Comparison of ENCODE assay signal across 9 mouse cellular contexts in the genomic region with DNA sequence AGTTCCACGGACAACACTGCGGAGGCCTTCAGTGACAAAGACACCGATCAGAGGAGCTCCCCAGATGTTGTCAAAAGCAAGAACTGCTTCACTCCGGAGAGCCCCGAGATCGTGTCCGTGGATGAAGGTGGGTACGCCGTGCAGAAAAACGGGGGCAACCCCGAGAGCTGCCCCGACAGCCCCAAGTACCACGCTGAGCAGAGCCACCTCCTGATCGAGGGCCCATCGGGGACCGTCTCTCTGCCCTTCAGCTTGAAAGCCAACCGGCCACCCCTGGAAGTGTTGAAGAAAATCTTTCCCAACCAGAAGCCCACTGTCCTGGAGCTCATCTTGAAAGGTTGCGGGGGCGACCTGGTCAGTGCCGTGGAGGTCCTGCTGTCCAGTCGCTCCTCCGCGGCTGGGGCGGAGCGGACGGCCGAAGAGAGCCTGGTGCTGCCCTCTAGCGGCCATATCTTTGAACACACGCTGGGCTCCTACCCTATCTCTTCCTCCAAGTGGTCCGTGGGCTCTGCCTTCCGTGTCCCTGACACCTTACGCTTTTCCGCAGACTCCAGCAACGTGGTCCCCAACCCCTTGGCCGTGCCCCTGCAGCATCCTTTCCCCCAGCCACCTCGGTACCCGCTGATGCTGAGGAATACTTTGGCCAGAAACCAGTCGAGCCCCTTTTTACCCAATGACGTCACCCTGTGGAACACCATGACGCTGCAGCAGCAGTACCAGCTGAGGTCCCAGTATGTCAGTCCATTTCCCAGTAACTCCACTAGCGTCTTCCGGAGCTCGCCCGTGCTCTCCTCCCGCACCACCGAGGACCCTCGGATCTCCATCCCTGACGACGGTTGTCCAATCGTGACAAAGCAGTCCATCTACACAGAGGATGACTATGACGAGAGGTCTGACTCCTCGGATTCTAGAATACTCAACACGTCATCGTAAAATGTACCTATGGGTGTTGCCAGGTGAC. TPM values are rescaled to one million over a fixed set of nuclear protein-coding genes. Genes with fewer than 3 reads are reported as not detected.
DNase-seq lines count a peak whose midpoint lies in the region; ATAC-seq and TF ChIP-seq lines count a peak whose summit lies in the region.
"Had no signal": no experiment of that assay in that cellular context is flagged by ENCODE, and none has a peak within 500 bp of the region (broad histone marks: within the 10 kb centered on the region; RNA-seq: fewer than 3 reads in every experiment).

No protein-coding gene starts in this region.

- no peaks in the 10 kb centered on the region for H3K36me3 ChIP-seq in heart, postnatal 0 days (replicated peaks; ENCODE audit: control insufficient read depth, insufficient read depth, low read length)
- H3K36me3 ChIP-seq in liver, postnatal 0 days (replicated peaks; ENCODE audit: insufficient read depth, low read length) = no peaks in the 10 kb centered on the region
- no peaks in the 10 kb centered on the region for H3K36me3 ChIP-seq in neural tube, embryonic 11.5 days (ENCODE audit: control insufficient read depth, insufficient read depth, low read length)
- H3K36me3 ChIP-seq in stomach, embryonic 16.5 days (ENCODE audit: control insufficient read depth, insufficient read depth, low read length) = no peaks in the 10 kb centered on the region

- peak; percentile 12 for DNase-seq in ovary, adult 18-20 months (ENCODE audit: low spot score)
- DNase-seq in ovary, postnatal 10 days (ENCODE audit: low spot score) = no peak
- no peak for DNase-seq in heart, postnatal 0 days (ENCODE audit: low spot score)
- DNase-seq in kidney, postnatal 25 days = peak; percentile 69 to 82
- peak; percentile 79 for DNase-seq in liver, postnatal 0 days
- DNase-seq in neural tube, embryonic 11.5 days (ENCODE audit: low spot score) = peak; percentile 82

- no peaks in the 10 kb centered on the region for H3K9me3 ChIP-seq in heart, postnatal 0 days (replicated peaks; ENCODE audit: control insufficient read depth, low read length)
- no peaks in the 10 kb centered on the region for H3K9me3 ChIP-seq in liver, postnatal 0 days (ENCODE audit: low read length)
- H3K9me3 ChIP-seq in neural tube, embryonic 11.5 days (ENCODE audit: control insufficient read depth, low read length) = no peaks in the 10 kb centered on the region
- H3K9me3 ChIP-seq in stomach, embryonic 16.5 days (replicated peaks; ENCODE audit: control insufficient read depth, low read length) = no peaks in the 10 kb centered on the region

- WGBS in heart, postnatal 0 days = 34% methylated on average over 54 of the region's 54 CpGs
- 29% methylated on average over 54 of the region's 54 CpGs for WGBS in liver, postnatal 0 days (ENCODE audit: insufficient replicate concordance)
- 30% methylated on average over 54 of the region's 54 CpGs for WGBS in neural tube, embryonic 11.5 days
- WGBS in stomach, embryonic 16.5 days = 31% methylated on average over 54 of the region's 54 CpGs

- peak; percentile 66 for TF ChIP-seq CTCF in heart, postnatal 0 days (IDR thresholded peaks at IDR 0.05; ENCODE audit: low read depth)
- TF ChIP-seq CTCF in liver, postnatal 0 days (IDR thresholded peaks at IDR 0.05; ENCODE audit: low read depth) = peak; percentile 80

- peak overlapping the region; percentile 47 for H3K4me2 ChIP-seq in heart, postnatal 0 days (ENCODE audit: low read depth, low read length)
- H3K4me2 ChIP-seq in liver, postnatal 0 days (ENCODE audit: low read depth, low read length) = peak overlapping the region; percentile 67
- H3K4me2 ChIP-seq in neural tube, embryonic 11.5 days (ENCODE audit: low read depth) = peak overlapping the region; percentile 38
- peak overlapping the region; percentile 57 for H3K4me2 ChIP-seq in stomach, embryonic 16.5 days (ENCODE audit: low read depth, low read length)

- no peak for TF ChIP-seq EP300 in heart, postnatal 0 days (IDR thresholded peaks at IDR 0.05; ENCODE audit: low read depth)
- TF ChIP-seq EP300 in liver, postnatal 0 days (IDR thresholded peaks at IDR 0.05; ENCODE audit: low read depth) = no peak

- H3K4me1 ChIP-seq in heart, postnatal 0 days (ENCODE audit: control insufficient read depth, insufficient read depth) = no peaks in the 10 kb centered on the region
- peaks cover 5% of the 10 kb centered on the region; the same call in 1 of the 2 replicates for H3K4me1 ChIP-seq in liver, postnatal 0 days (ENCODE audit: insufficient read depth)
- no peaks in the 10 kb centered on the region for H3K4me1 ChIP-seq in neural tube, embryonic 11.5 days (ENCODE audit: control insufficient read depth, insufficient read depth, low read length)
- H3K4me1 ChIP-seq in stomach, embryonic 16.5 days (ENCODE audit: control insufficient read depth, insufficient read depth, low read length) = no peaks in the 10 kb centered on the region

- no peak overlapping the region for H3K9ac ChIP-seq in heart, postnatal 0 days (replicated peaks; ENCODE audit: low read depth, low read length)
- no peak overlapping the region for H3K9ac ChIP-seq in liver, postnatal 0 days (replicated peaks)
- H3K9ac ChIP-seq in neural tube, embryonic 11.5 days (ENCODE audit: low read length) = no peak overlapping the region
- H3K9ac ChIP-seq in stomach, embryonic 16.5 days (ENCODE audit: low read length) = peak overlapping the region; percentile 54

- H3K27ac ChIP-seq in heart, postnatal 0 days (ENCODE audit: low read depth) = no peak overlapping the region
- no peak overlapping the region for H3K27ac ChIP-seq in liver, postnatal 0 days (ENCODE audit: low read depth)
- no peak overlapping the region for H3K27ac ChIP-seq in neural tube, embryonic 11.5 days (ENCODE audit: low read depth, low read length)
- H3K27ac ChIP-seq in stomach, embryonic 16.5 days (ENCODE audit: low read length) = no peak overlapping the region
- H3K27ac ChIP-seq: macrophage had no signal

- peaks cover 92% of the 10 kb centered on the region for H3K27me3 ChIP-seq in heart, postnatal 0 days (ENCODE audit: control insufficient read depth, insufficient read depth, low read length)
- H3K27me3 ChIP-seq in liver, postnatal 0 days (ENCODE audit: insufficient read depth, low read length) = peaks cover 61% of the 10 kb centered on the region
- peaks cover 83% of the 10 kb centered on the region for H3K27me3 ChIP-seq in neural tube, embryonic 11.5 days (ENCODE audit: control insufficient read depth, insufficient read depth, low read length)
- H3K27me3 ChIP-seq in stomach, embryonic 16.5 days (ENCODE audit: control insufficient read depth, insufficient read depth, low read length) = peaks cover 82% of the 10 kb centered on the region

- peak; percentile 72 for ATAC-seq in erythroid progenitor cell, adult 5-6 weeks (replicated peaks; ENCODE audit: low FRiP score, poor library complexity, severe bottlenecking)
- ATAC-seq in heart, postnatal 0 days (ENCODE audit: insufficient read depth, low read depth) = peak; percentile 67
- peak; percentile 73; the same call in 1 of the 2 replicates for ATAC-seq in liver, postnatal 0 days
- peak; percentile 60; the same call in 1 of the 2 replicates for ATAC-seq in neural tube, embryonic 11.5 days (ENCODE audit: insufficient read depth, low FRiP score, low TSS enrichment)
- ATAC-seq in stomach, embryonic 16.5 days (ENCODE audit: insufficient read depth, low FRiP score) = peak; percentile 53; the same call in 1 of the 2 replicates

- H3K4me3 ChIP-seq in heart, postnatal 0 days (ENCODE audit: low read depth, low read length) = peak overlapping the region; percentile 17; the same call in 1 of the 2 replicates
- H3K4me3 ChIP-seq in liver, postnatal 0 days (ENCODE audit: low read depth, low read length) = peak overlapping the region; percentile 22; the same call in 1 of the 2 replicates
- no peak overlapping the region for H3K4me3 ChIP-seq in neural tube, embryonic 11.5 days (ENCODE audit: low read depth, low read length)
- peak overlapping the region; percentile 34 for H3K4me3 ChIP-seq in stomach, embryonic 16.5 days (replicated peaks; ENCODE audit: low read length)

RNA-seq across cellular contexts. Expression of a gene that starts 12.5 kb away (rescaled TPM):
- not detected in 2 replicates for total RNA-seq in erythroid progenitor cell, adult 5-6 weeks (2015; ENCODE audit: low replicate concordance)
- total RNA-seq in erythroid progenitor cell, adult 5-6 weeks (2017; ENCODE audit: low replicate concordance) = not detected in 2 replicates
- not detected in 2 replicates for total RNA-seq in heart, postnatal 0 days (2014; rRNA removed; ENCODE audit: low replicate concordance)
- polyA plus RNA-seq in heart, postnatal 0 days (2015; fragmentation: Nextera tagmentation; extraction: Ambion mirVana) = 0.04 TPM in 1 of 2 replicates, not detected in the other
- polyA plus RNA-seq in liver, postnatal 0 days (2015; fragmentation: Nextera tagmentation; extraction: Ambion mirVana) = not detected in 2 replicates
- 2.1 and 2.4 TPM in 2 replicates for polyA plus RNA-seq in neural tube, embryonic 11.5 days (2014; fragmentation: Nextera tagmentation; extraction: Ambion mirVana)
- polyA plus RNA-seq in stomach, embryonic 16.5 days (2015; fragmentation: Nextera tagmentation; extraction: Ambion mirVana) = 0.19 and 0.27 TPM in 2 replicates
- polyA plus RNA-seq: macrophage had no signal

RNA-seq across cellular contexts. Expression of a gene that starts 49.6 kb away (rescaled TPM):
- not detected in 2 replicates for total RNA-seq in erythroid progenitor cell, adult 5-6 weeks (2015; ENCODE audit: low replicate concordance)
- not detected in 2 replicates for total RNA-seq in erythroid progenitor cell, adult 5-6 weeks (2017; ENCODE audit: low replicate concordance)
- not detected in 2 replicates for total RNA-seq in heart, postnatal 0 days (2014; rRNA removed; ENCODE audit: low replicate concordance)
- polyA plus RNA-seq in heart, postnatal 0 days (2015; fragmentation: Nextera tagmentation; extraction: Ambion mirVana) = 0.15 TPM in 1 of 2 replicates, not detected in the other
- 0.27 and 0.63 TPM in 2 replicates for polyA plus RNA-seq in liver, postnatal 0 days (2015; fragmentation: Nextera tagmentation; extraction: Ambion mirVana)
- 15.4 and 19.7 TPM in 2 replicates for polyA plus RNA-seq in neural tube, embryonic 11.5 days (2014; fragmentation: Nextera tagmentation; extraction: Ambion mirVana)
- 0.71 and 1.0 TPM in 2 replicates for polyA plus RNA-seq in stomach, embryonic 16.5 days (2015; fragmentation: Nextera tagmentation; extraction: Ambion mirVana)
- polyA plus RNA-seq: macrophage had no signal

Comparison
In these comparisons a context has a peak if more than half of its experiments do, and no peak if none do; other contexts are left out.
1. DNase-seq: peak in ovary, adult 18-20 months (single experiment), kidney, postnatal 25 days (2 of 2), liver, postnatal 0 days (single experiment) and neural tube, embryonic 11.5 days (single experiment); none in ovary, postnatal 10 days (single experiment) and heart, postnatal 0 days (single experiment).
2. Peak in every context shown above with its lines, with median percentiles within 50 percentile points of each other: ATAC-seq and H3K4me2 ChIP-seq.